Mouse (Mus musculus): ENCODE results near the gene Me3.

- TF ChIP-seq POLR2A (IDR thresholded peaks at IDR 0.05; ENCODE audit: insufficient read depth, low read depth, low read length) (no peak), CTCF (IDR thresholded peaks at IDR 0.05; ENCODE audit: insufficient read depth, low read depth, low read length) (no peak)
Measured at GRCm38 (mm10) chr7:89680891-89681290, 48.7 kb downstream of the Me3 start.
